ENCODE assay signal across 32 mouse cellular contexts in the genomic region with DNA sequence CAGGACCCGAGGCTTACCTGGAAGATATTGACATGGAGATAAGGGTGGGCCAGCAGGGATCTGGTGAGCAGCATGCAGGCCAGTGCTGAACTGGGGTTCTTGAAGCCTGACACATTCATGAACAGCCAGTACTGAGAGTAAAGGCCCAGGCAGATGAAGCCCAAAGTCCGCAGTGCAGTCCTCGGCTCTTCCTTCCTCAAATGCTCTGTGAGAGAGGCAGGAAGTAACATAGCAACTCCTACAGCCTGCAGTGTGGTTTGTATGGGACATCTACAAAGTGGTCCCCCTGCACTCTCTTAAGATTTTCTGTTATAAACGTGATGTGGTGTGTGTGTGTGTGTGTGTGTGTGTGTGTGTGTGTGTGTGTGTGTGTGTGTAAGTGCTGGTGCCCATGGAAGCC. TPM values are rescaled to one million over a fixed set of nuclear protein-coding genes. Genes with fewer than 3 reads are reported as not detected.
DNase-seq lines count a peak whose midpoint lies in the region; ATAC-seq and TF ChIP-seq lines count a peak whose summit lies in the region.
"Had no signal": no experiment of that assay in that cellular context is flagged by ENCODE, and none has a peak within 500 bp of the region (broad histone marks: within the 10 kb centered on the region; RNA-seq: fewer than 3 reads in every experiment).

No protein-coding gene starts in this region.

- peak overlapping the region; percentile 23; the same call in 1 of the 2 replicates for H3K27ac ChIP-seq in layer of hippocampus, adult 2 months
- H3K27ac ChIP-seq in bone marrow macrophage, adult 2 months (ENCODE audit: insufficient read depth, low read depth, low read length) = peak overlapping the region; percentile 54
- H3K27ac ChIP-seq: embryonic facial prominence, embryonic 13.5 days; forebrain, embryonic 10.5 days; forebrain, embryonic 15.5 days; heart, embryonic 15.5 days; hindbrain, embryonic 13.5 days; limb, embryonic 12.5 days; liver, embryonic 13.5 days had no signal

- H3K4me3 ChIP-seq in layer of hippocampus, adult 2 months = no peak overlapping the region
- no peak overlapping the region for H3K4me3 ChIP-seq in bone marrow macrophage, adult 2 months (ENCODE audit: insufficient read depth, low read length)
- H3K4me3 ChIP-seq: embryonic facial prominence, embryonic 13.5 days; forebrain, embryonic 10.5 days; forebrain, embryonic 15.5 days; heart, embryonic 15.5 days; hindbrain, embryonic 13.5 days; limb, embryonic 12.5 days; liver, embryonic 13.5 days had no signal

- ATAC-seq in megakaryocyte, adult 5-6 weeks (ENCODE audit: poor library complexity, severe bottlenecking) = peak; percentile 93
- ATAC-seq: forebrain, embryonic 15.5 days had no signal

- H3K4me1 ChIP-seq in bone marrow macrophage, adult 2 months (ENCODE audit: control insufficient read depth, insufficient read depth, low read length) = peaks cover 23% of the 10 kb centered on the region
- H3K4me1 ChIP-seq: embryonic facial prominence, embryonic 13.5 days; limb, embryonic 12.5 days had no signal

- no peak for TF ChIP-seq CTCF in layer of hippocampus, adult 2 months (conservative IDR thresholded peaks at IDR 0.05)
- TF ChIP-seq CTCF in bone marrow macrophage, adult 2 months (IDR thresholded peaks at IDR 0.05; ENCODE audit: low read depth, low read length) = no peak

- DNase-seq in layer of hippocampus, adult 2 months (ENCODE audit: low spot score in 2 of 2) = no peak
- no peak for DNase-seq in layer of hippocampus, postnatal 10 days (ENCODE audit: low spot score in 2 of 2)
- DNase-seq in 416B (ENCODE audit: low read depth) = peak; percentile 49
- no peak for DNase-seq in kidney, postnatal 10 days
- no peak for DNase-seq in retina, embryonic 14.5 days (ENCODE audit: low spot score)
- DNase-seq: adrenal gland, adult 2 months; adrenal gland, postnatal 36 days; B cell, adult 2 months; kidney, adult 11 months; kidney, postnatal 25 days; liver, embryonic 13.5 days; lung, adult 2 months; lung, postnatal 10 days; right cerebral cortex, adult 18-20 months; spleen, adult 18-20 months; thymus, postnatal 14 days had no signal

- TF ChIP-seq POLR2A in bone marrow macrophage, adult 2 months (IDR thresholded peaks at IDR 0.05; ENCODE audit: borderline replicate concordance, low read depth, low read length) = no peak

RNA-seq across cellular contexts. Expression of gene Fdxr, which starts 8.4 kb away (rescaled TPM):
- total RNA-seq in layer of hippocampus, adult 2 months (2021) = 10 to 100 TPM; 22.4 to 22.5 TPM
- 10 to 100 TPM; 22.5 to 23.0 TPM for total RNA-seq in layer of hippocampus, postnatal 10 days (2021)
- 7.8 and 9.6 TPM in 2 replicates for polyA plus RNA-seq in bone marrow macrophage, adult 2 months (2012; ENCODE audit: insufficient read depth, insufficient read length, missing spikeins)
- total RNA-seq in megakaryocyte, adult 5-6 weeks (2015) = 4.4 and 5.6 TPM in 2 replicates
- 9.9 and 14.3 TPM in 2 replicates for total RNA-seq in megakaryocyte, adult 5-6 weeks (2017)

RNA-seq across cellular contexts. Expression of gene Fads6, which starts 12.2 kb away (rescaled TPM):
- total RNA-seq in layer of hippocampus, adult 2 months (2021) = 10 to 100 TPM; 13.2 to 15.1 TPM
- total RNA-seq in layer of hippocampus, postnatal 10 days (2021) = 1 to 10 TPM; 7.6 to 8.1 TPM
- 1.5 and 1.9 TPM in 2 replicates for polyA plus RNA-seq in bone marrow macrophage, adult 2 months (2012; ENCODE audit: insufficient read depth, insufficient read length, missing spikeins)
- total RNA-seq in megakaryocyte, adult 5-6 weeks (2015) = 0.58 and 0.71 TPM in 2 replicates
- total RNA-seq in megakaryocyte, adult 5-6 weeks (2017) = 1.4 and 2.3 TPM in 2 replicates

RNA-seq across cellular contexts. Expression of gene Grin2c, which starts 18.2 kb away (rescaled TPM):
- 10 to 100 TPM; 47.4 to 47.5 TPM for total RNA-seq in layer of hippocampus, adult 2 months (2021)
- total RNA-seq in layer of hippocampus, postnatal 10 days (2021) = 10 to 100 TPM; 28.6 to 31.9 TPM
- not detected in 2 replicates for polyA plus RNA-seq in bone marrow macrophage, adult 2 months (2012; ENCODE audit: insufficient read depth, insufficient read length, missing spikeins)
- total RNA-seq in megakaryocyte, adult 5-6 weeks (2015) = 0.05 TPM in 1 of 2 replicates, not detected in the other
- total RNA-seq in megakaryocyte, adult 5-6 weeks (2017) = not detected in 2 replicates
- total RNA-seq: gastrocnemius, postnatal 4 days had no signal
- polyA plus RNA-seq: embryonic facial prominence, embryonic 13.5 days; forebrain, embryonic 10.5 days; kidney, embryonic 14.5 days; stomach, embryonic 16.5 days had no signal

RNA-seq across cellular contexts. Expression of gene Otop2, which starts 21.7 kb away (rescaled TPM):
- total RNA-seq in layer of hippocampus, adult 2 months (2021) = under 1 TPM; 0.51 to 0.59 TPM
- not detected for total RNA-seq in layer of hippocampus, postnatal 10 days (2021)
- not detected in 2 replicates for polyA plus RNA-seq in bone marrow macrophage, adult 2 months (2012; ENCODE audit: insufficient read depth, insufficient read length, missing spikeins)
- total RNA-seq in megakaryocyte, adult 5-6 weeks (2015) = not detected in 2 replicates
- not detected in 2 replicates for total RNA-seq in megakaryocyte, adult 5-6 weeks (2017)
- total RNA-seq: adrenal gland, adult 2 months; adrenal gland, postnatal 36 days; gastrocnemius, adult 18-20 months; gastrocnemius, postnatal 4 days; heart, adult 8-10 months; heart, postnatal 25 days had no signal
- polyA plus RNA-seq: adrenal gland, adult 2 months; forebrain, embryonic 15.5 days; heart, embryonic 15.5 days; hindbrain, embryonic 13.5 days; limb, embryonic 12.5 days; liver, embryonic 13.5 days; midbrain, embryonic 11.5 days; urinary bladder, adult 2 months had no signal

RNA-seq across cellular contexts. Expression of gene Ush1g, which starts 36.6 kb away (rescaled TPM):
- under 1 TPM; 0.37 to 0.64 TPM for total RNA-seq in layer of hippocampus, adult 2 months (2021)
- total RNA-seq in layer of hippocampus, postnatal 10 days (2021) = under 1 TPM; 0.14 to 0.16 TPM
- polyA plus RNA-seq in bone marrow macrophage, adult 2 months (2012; ENCODE audit: insufficient read depth, insufficient read length, missing spikeins) = not detected in 2 replicates
- not detected in 2 replicates for total RNA-seq in megakaryocyte, adult 5-6 weeks (2015)
- total RNA-seq in megakaryocyte, adult 5-6 weeks (2017) = not detected in 2 replicates
- total RNA-seq: gastrocnemius, postnatal 4 days had no signal
- polyA plus RNA-seq: embryonic facial prominence, embryonic 13.5 days; forebrain, embryonic 10.5 days; kidney, embryonic 14.5 days; limb, embryonic 12.5 days; urinary bladder, adult 2 months had no signal

Comparison
In these comparisons a context has a peak if more than half of its experiments do, and no peak if none do; other contexts are left out.
1. RNA of gene Grin2c, which starts 18.2 kb away (total RNA-seq): 47.4 to 47.5 TPM in layer of hippocampus, adult 2 months and 28.6 to 31.9 TPM in layer of hippocampus, postnatal 10 days; 0.05 TPM in megakaryocyte, adult 5-6 weeks; every median in the first group is over 10 times any median in the second.